Mouse (Mus musculus) mesoderm, embryonic 11.5 days (tissue): ENCODE results near the gene Trmt10a.
A peak's percentile ranks its signal among the peaks of the same experiment; 100 is the strongest.

Source experiments
- DNase-seq: peaks from one replicate; pipeline ENCODE4 v3.0.0-alpha.2; 2012; ENCODE audit warnings: low read depth, low spot score

The Trmt10a gene

GRCm38 (mm10) chr3:138197556-138197955 lies 54.3 kb downstream of the Trmt10a start:
- DNase-seq, result no peak

- DNase-seq, result peak; percentile 93
These were observed 54.9 kb downstream of the Trmt10a start for GRCm38 (mm10) chr3:138197973-138198721.

GRCm38 (mm10) chr3:138198722-138199068 lies 55.4 kb downstream of the Trmt10a start:
- no peak for DNase-seq

- DNase-seq, result no peak
These were observed 65.6 kb downstream of the Trmt10a start for GRCm38 (mm10) chr3:138208821-138209220.
